Mouse (Mus musculus) heart, adult 9 months (tissue): ENCODE measurements at regions not wholly inside any gene's neighbourhood (a gene's known extent, or its start where the extent isn't known, plus 50 kb on each side); places are given as distances from the start of the nearest gene placed in this dataset.
A peak's percentile ranks its signal among the peaks of the same experiment; 100 is the strongest.

Source experiments
- DNase-seq, 2 experiments: peaks; one replicate each; pipeline ENCODE4 v3.0.0; 2022; ENCODE audit warnings: low spot score in 2 of 2

GRCm38 (mm10) chr13:93564902-93565301, 65.3 kb upstream of the Jmy start:
- no peak for DNase-seq

DNA sequence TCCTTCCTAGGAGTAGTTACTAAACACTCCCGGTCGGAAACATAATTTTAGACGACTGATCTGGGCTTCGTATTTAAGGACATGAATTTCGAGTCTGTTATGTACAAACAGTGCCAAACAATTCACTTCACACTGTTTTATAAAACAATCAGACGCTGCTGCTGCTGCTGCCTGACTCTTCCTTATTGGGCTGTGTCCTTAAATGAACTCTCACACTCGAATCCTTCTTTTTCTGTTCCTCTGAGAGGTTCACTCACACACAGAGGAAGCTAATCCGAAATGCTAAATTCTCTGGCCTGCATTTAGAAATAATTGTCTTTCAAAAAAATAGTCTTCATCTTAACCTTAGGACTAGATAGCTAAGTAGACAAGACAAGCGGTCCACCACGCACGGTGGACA, 64.5 kb upstream of the Jmy start:
- DNase-seq: no peak

DNA sequence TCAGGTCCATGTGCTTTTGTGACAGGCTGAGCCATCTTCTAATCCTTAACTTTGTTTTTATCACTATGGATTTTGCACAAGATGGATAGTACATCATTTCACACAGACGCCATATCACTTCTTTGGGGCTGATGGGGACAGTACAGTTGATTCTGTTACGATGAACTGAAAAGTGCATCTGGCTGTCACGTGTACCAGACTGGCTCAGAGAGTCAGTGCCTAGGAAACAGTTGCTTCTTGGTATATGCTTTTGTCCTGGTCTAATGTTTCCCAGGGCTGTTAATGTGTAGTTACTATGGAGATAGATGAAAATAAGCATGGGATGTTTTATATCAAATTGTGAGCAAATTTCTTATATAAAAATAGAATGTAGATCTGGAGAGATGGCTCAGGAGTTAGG, 60.7 kb upstream of the Jmy start:
- DNase-seq: no peak

DNA sequence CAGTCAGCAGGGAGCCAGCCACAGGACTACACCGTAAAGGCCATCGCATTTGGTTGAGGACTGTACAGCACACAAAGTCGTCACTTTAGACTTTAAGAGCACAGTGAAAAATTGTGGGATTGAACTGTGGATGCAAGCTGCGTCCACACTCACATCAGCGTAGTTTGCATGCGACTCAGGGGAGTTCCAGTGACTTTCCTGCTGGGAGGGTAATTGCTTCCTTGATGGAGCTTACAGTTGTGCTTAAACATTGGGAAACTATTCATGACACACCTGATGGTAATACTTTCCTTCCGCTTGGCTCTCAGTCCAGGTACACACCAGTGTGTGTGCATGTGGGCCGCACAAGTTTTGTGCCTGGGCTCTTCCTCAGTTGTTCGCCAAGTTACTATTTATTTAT, 59.0 kb upstream of the Jmy start:
- DNase-seq: no peak

- DNase-seq: no peak
Observed at GRCm38 (mm10) chr13:93556119-93556518, 56.5 kb upstream of the Jmy start.

- no peak for DNase-seq
Observed at GRCm38 (mm10) chr13:93554901-93555300, 55.3 kb upstream of the Jmy start.

GRCm38 (mm10) chr13:93553932-93554331, 54.3 kb upstream of the Jmy start:
- no peak for DNase-seq

- DNase-seq: no peak
Observed at GRCm38 (mm10) chr13:93553271-93553670, 53.7 kb upstream of the Jmy start.

GRCm38 (mm10) chr13:93550311-93550710, 50.7 kb upstream of the Jmy start:
- peak in 1 of 2 experiments; percentile 14 for DNase-seq
